Mouse (Mus musculus) stomach, embryonic 14.5 days (tissue): ENCODE data around the gene Lrp2bp. TPM values are rescaled to one million over a fixed set of nuclear protein-coding genes. Genes with fewer than 3 reads are reported as not detected.
A peak's percentile ranks its signal among the peaks of the same experiment; 100 is the strongest.

Experiments
- ATAC-seq: fragments of 200-750 bp; cut with Nextera tagmentation; 2 replicates; pipeline ENCODE4 v1.8.0; 2017; ENCODE audit warnings: low read depth, moderate TSS enrichment; ENCODE audit not compliant: insufficient number of reproducible peaks, insufficient read depth, low FRiP score
- H3K27ac ChIP-seq: fragments of 300-500 bp; sonication (generic); 2 replicates; pipeline ENCODE4 v1.5.1; 2014; ENCODE audit warnings: mild to moderate bottlenecking, low read length, moderate library complexity, mixed read lengths
- H3K27me3 ChIP-seq: fragments of 300-500 bp; sonication (generic); 2 replicates; pipeline ENCODE4 v1.6.1; 2014; ENCODE audit warnings: low read length, control low read depth, mixed read lengths; ENCODE audit not compliant: control insufficient read depth, insufficient read depth
- H3K36me3 ChIP-seq: fragments of 300-500 bp; sonication (generic); 2 replicates; pipeline ENCODE4 v1.6.1; 2014; ENCODE audit warnings: mild to moderate bottlenecking, control low read depth, low read length, moderate library complexity, mixed read lengths; ENCODE audit not compliant: control insufficient read depth, insufficient read depth
- H3K4me1 ChIP-seq: fragments of 300-500 bp; sonication (generic); 2 replicates; pipeline ENCODE4 v1.6.1; 2014; ENCODE audit warnings: low read length, control low read depth, mixed read lengths; ENCODE audit not compliant: control insufficient read depth, insufficient read depth
- H3K4me2 ChIP-seq: fragments of 300-500 bp; sonication (generic); replicated peaks from 2 replicates; pipeline ENCODE4 v1.6.1; 2014; ENCODE audit warnings: low read depth, low read length, control low read depth
- H3K4me3 ChIP-seq: fragments of 300-500 bp; sonication (generic); 2 replicates; pipeline ENCODE4 v1.5.1; 2014; ENCODE audit warnings: low read depth, low read length, control low read depth
- H3K9ac ChIP-seq: fragments of 300-500 bp; sonication (generic); replicated peaks from 2 replicates; pipeline ENCODE4 v1.6.1; 2014; ENCODE audit warnings: low read depth, mild to moderate bottlenecking, control low read depth, low read length, moderate library complexity, mixed read lengths
- H3K9me3 ChIP-seq: fragments of 300-500 bp; sonication (generic); 2 replicates; pipeline ENCODE4 v1.6.1; 2016; ENCODE audit warnings: low read depth, low read length, control low read depth; ENCODE audit not compliant: control insufficient read depth
- WGBS: fragments of 180-500 bp; shearing (Covaris S2); extraction: QIAGEN DNeasy Blood & Tissue Kit; methylation state at CpG from one replicate; pipeline ENCODE4 v1.1.7; 2014; 5-methylcytosine and 5-hydroxymethylcytosine counted together
- polyA plus RNA-seq: library from polyadenylated mRNA; unstranded; fragments of >200 nt; fragmentation: Nextera tagmentation; extraction: Ambion mirVana; gene quantifications from 2 replicates; pipeline ENCODE4 v1.2.1, GENCODE M21; 2014

The Lrp2bp gene
- polyA plus RNA-seq, 1 experiment from 2014 or later = 0.67 TPM

- H3K4me2 ChIP-seq = no peak overlapping the region
- no peaks in the 10 kb centered on the region for H3K27me3 ChIP-seq
- H3K4me3 ChIP-seq = no peak overlapping the region
- WGBS = 86% methylated on average over 4 of the region's 4 CpGs
- H3K27ac ChIP-seq = no peak overlapping the region
- 0 out of 2 replicates have a peak, but pooled peaks cover 5% of the 10 kb centered on the region for H3K4me1 ChIP-seq
- no peaks in the 10 kb centered on the region for H3K9me3 ChIP-seq
- no peak overlapping the region for H3K9ac ChIP-seq
- ATAC-seq = no peak
- H3K36me3 ChIP-seq = peaks cover 27% of the 10 kb centered on the region
Observed at GRCm38 (mm10) chr8:45990631-45991310, 8.3 kb upstream of the Lrp2bp start.

DNA sequence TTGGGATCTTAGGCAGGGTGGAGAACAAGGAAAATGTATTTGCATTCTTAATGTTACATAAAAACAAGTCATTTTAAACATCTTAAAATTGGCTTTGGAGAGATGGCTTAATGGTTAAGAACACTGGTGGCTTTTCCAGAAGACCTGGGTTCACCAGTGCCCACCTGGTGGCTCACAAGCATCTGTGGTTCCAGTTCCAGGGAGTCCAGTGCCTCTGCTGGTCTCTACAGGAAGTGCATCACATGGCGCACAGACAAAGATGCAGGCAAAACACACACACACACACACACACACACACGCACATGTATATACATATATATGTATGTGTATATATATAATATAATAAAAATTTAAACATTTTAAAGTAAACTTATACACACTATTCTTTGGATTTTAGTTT lies 5.0 kb upstream of the Lrp2bp start:
- Histone ChIP-seq H3K4me3 (no peak overlapping the region), H3K36me3 (peaks cover 21% of the 10 kb centered on the region), H3K4me1 (peaks cover 1% of the 10 kb centered on the region; the same call in 1 of the 2 replicates), H3K27ac (no peak overlapping the region), H3K9ac (no peak overlapping the region), H3K9me3 (no peaks in the 10 kb centered on the region), H3K27me3 (no peaks in the 10 kb centered on the region), H3K4me2 (no peak overlapping the region)
- 95% methylated on average over 2 of the region's 2 CpGs for WGBS
- ATAC-seq = no peak

DNA sequence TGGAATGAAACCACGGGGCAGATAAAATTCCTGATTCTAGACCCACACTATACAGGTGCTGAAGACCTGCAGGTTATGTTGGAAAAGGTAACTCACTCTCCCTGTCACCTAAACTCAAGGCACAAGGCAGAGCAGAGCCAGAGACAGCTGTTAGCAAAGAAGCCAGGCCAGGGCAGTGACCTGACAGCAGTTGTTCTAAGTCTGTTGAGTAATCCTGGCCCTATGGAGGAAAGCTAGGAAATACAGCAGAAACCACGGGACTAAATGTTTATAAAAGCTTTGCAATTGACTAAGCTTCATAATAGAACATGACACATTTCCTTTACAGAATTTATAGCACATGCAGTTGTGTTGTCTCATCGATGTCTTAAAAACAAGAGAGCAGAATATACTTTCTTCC lies 3.5 kb upstream of the Lrp2bp start:
- H3K4me3 ChIP-seq = no peak overlapping the region
- H3K27me3 ChIP-seq = no peaks in the 10 kb centered on the region
- no peak overlapping the region for H3K27ac ChIP-seq
- 77% methylated on average over 3 of the region's 3 CpGs for WGBS
- peaks cover 4% of the 10 kb centered on the region; the same call in 1 of the 2 replicates for H3K4me1 ChIP-seq
- ATAC-seq = no peak
- H3K9me3 ChIP-seq = no peaks in the 10 kb centered on the region
- no peak overlapping the region for H3K4me2 ChIP-seq
- H3K36me3 ChIP-seq = peaks cover 17% of the 10 kb centered on the region
- H3K9ac ChIP-seq = no peak overlapping the region

- H3K4me2 ChIP-seq = peak overlapping the region; percentile 70
- no peaks in the 10 kb centered on the region for H3K27me3 ChIP-seq
- no peak for ATAC-seq
- no peak overlapping the region for H3K27ac ChIP-seq
- 74% methylated on average over 2 of the region's 2 CpGs for WGBS
- no peak overlapping the region for H3K9ac ChIP-seq
- H3K9me3 ChIP-seq = no peaks in the 10 kb centered on the region
- H3K4me3 ChIP-seq = 0 out of 2 replicates have a peak overlapping the region, but pooled peaks have one; percentile 46
- H3K36me3 ChIP-seq = peaks cover 12% of the 10 kb centered on the region; the same call in 1 of the 2 replicates
- H3K4me1 ChIP-seq = peaks cover 4% of the 10 kb centered on the region; the same call in 1 of the 2 replicates
Observed at GRCm38 (mm10) chr8:45998228-45998627, 875 bp upstream of the Lrp2bp start.

GRCm38 (mm10) chr8:45999784-46000705 lies 942 bp downstream of the Lrp2bp start:
- Histone ChIP-seq H3K27me3 (no peaks in the 10 kb centered on the region), H3K9me3 (no peaks in the 10 kb centered on the region), H3K9ac (peak overlapping the region; percentile 55), H3K36me3 (peaks cover 7% of the 10 kb centered on the region; the same call in 1 of the 2 replicates), H3K4me3 (peak overlapping the region; percentile 46), H3K4me1 (peaks cover 4% of the 10 kb centered on the region; the same call in 1 of the 2 replicates), H3K4me2 (peak overlapping the region; percentile 70), H3K27ac (peak overlapping the region; percentile 95)
- ATAC-seq = peak; percentile 99
- 6% methylated on average over 55 of the region's 55 CpGs for WGBS

DNA sequence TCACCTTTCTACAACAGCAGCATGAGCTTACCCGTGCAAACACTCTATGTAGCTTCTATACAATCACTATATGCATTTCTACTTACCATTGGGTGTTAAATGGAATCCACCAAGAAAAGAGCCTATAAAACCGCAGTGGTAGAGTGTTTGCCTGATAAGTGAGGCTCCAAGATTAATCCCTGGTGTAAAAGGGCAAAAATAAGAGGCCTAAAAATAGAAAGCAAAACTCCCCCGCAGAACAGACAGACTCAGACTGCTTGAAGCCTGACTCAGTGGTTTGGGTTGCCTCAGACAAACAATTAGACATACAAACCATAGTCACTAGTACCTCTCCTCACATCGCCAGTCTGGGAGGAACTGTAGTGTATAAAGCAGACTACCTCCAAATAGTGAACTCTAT lies 6.5 kb downstream of the Lrp2bp start, which contains the start of gene Ankrd37:
TSS of gene Ankrd37 (minus strand) at position 112 of the 400 bp plus-strand sequence.
- Histone ChIP-seq H3K4me1 (0 out of 2 replicates have a peak, but pooled peaks cover 2% of the 10 kb centered on the region), H3K4me2 (no peak within 1 kb of the TSS), H3K36me3 (no peaks in the 10 kb centered on the region), H3K4me3 (no peak within 1 kb of the TSS), H3K27me3 (no peaks in the 10 kb centered on the region), H3K9me3 (no peaks in the 10 kb centered on the region), H3K27ac (no peak within 1 kb of the TSS), H3K9ac (no peak within 1 kb of the TSS)
- 67% methylated on average over 4 of the region's 4 CpGs for WGBS
- no peak for ATAC-seq

DNA sequence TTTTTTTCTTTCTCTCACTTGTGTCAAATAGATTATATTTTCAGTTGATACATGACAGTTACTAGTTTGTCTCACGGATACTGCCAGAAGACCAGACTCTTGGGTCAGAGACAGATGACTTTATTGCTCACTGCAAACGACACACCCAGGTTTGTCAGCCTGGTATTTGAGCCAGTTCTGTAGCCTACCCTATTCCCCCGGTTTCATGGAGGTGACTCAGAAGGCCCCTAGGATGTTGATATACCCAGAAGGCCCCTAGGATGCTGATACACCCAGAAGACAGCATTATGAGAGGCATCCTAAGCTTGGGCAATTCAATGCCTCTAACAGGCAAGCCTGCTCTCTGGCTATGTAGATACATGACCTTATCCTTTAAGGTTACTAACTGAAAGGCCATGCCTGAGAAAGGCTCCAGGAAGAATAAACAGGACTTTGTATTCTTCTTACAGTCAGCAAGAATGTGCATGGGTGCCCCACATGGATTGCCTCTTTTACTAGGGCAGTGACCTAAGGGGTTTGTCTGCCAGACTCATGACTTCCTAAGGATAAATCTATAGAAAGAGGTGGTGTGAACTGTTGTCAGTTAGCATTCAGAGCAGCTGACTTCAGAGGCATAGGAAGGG lies 8.1 kb downstream of the Lrp2bp start:
- 32% methylated on average over 3 of the region's 3 CpGs for WGBS
- Histone ChIP-seq H3K27me3 (no peaks in the 10 kb centered on the region), H3K9me3 (no peaks in the 10 kb centered on the region), H3K4me2 (no peak overlapping the region), H3K4me1 (0 out of 2 replicates have a peak, but pooled peaks cover 7% of the 10 kb centered on the region), H3K9ac (no peak overlapping the region), H3K4me3 (no peak overlapping the region), H3K27ac (no peak overlapping the region), H3K36me3 (no peaks in the 10 kb centered on the region)
- no peak for ATAC-seq

GRCm38 (mm10) chr8:46010306-46010705 lies 11.2 kb downstream of the Lrp2bp start:
- WGBS = 63% methylated on average over 2 of the region's 2 CpGs
- H3K27ac ChIP-seq = no peak overlapping the region
- no peak for ATAC-seq

More at GRCm38 (mm10) chr8:46010306-46010705, 11.2 kb downstream of the Lrp2bp start:
- 0 out of 2 replicates have a peak overlapping the region, but pooled peaks have one; percentile 14 for H3K9ac ChIP-seq
- no peaks in the 10 kb centered on the region for H3K9me3 ChIP-seq
- peak overlapping the region; percentile 30 for H3K4me2 ChIP-seq
- 0 out of 2 replicates have a peak, but pooled peaks cover 7% of the 10 kb centered on the region for H3K4me1 ChIP-seq
- no peaks in the 10 kb centered on the region for H3K36me3 ChIP-seq
- no peaks in the 10 kb centered on the region for H3K27me3 ChIP-seq
- H3K4me3 ChIP-seq = no peak overlapping the region
